Mouse (Mus musculus): ENCODE measurements at regions not wholly inside any gene's neighbourhood (a gene's known extent, or its start where the extent isn't known, plus 50 kb on each side); places are given as distances from the start of the nearest gene placed in this dataset.

DNA sequence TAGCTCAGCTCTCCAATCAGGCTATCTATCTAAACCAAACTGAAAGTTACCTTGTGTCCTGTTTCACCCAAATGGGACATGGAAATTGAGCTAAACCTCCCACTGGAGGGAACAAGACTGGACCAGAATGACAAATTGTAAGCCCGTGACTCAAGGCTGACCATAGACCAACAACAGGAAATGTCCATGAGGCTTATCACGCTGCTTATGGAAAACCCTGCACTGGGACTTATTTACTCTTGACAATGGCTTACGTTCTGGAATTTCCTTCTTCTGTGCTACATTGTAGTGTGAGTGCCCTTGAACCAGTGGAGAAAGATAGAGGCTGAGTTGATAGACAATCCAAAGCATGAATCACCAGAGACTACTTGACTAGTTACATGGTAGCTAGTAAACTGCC is 87.5 kb upstream of the Phactr1 start:
- H3K27me3 ChIP-seq (ENCODE audit: control insufficient read depth, insufficient read depth, low read length), result no peaks in the 10 kb centered on the region
- no peaks in the 10 kb centered on the region for H3K36me3 ChIP-seq (ENCODE audit: control insufficient read depth, insufficient read depth)
- WGBS, result 33% methylated on average over 3 of the region's 3 CpGs
- 0 out of 2 replicates have a peak overlapping the region, but pooled peaks have one; percentile 14 for H3K27ac ChIP-seq (ENCODE audit: low read length)
- no peak overlapping the region for H3K4me3 ChIP-seq (ENCODE audit: low read length)
- no peaks in the 10 kb centered on the region for H3K9me3 ChIP-seq (replicated peaks; ENCODE audit: control insufficient read depth, low read length)
- peak; percentile 69 for ATAC-seq (replicated peaks; ENCODE audit: extremely low read depth, insufficient read depth, low FRiP score)
- H3K4me1 ChIP-seq (ENCODE audit: control insufficient read depth, insufficient read depth, low read length), result 0 out of 2 replicates have a peak, but pooled peaks cover 8% of the 10 kb centered on the region
- H3K4me2 ChIP-seq (ENCODE audit: low read depth, low read length), result no peak overlapping the region
- H3K9ac ChIP-seq (ENCODE audit: low read length), result no peak overlapping the region

- no peak overlapping the region for H3K27ac ChIP-seq (ENCODE audit: low read length)
- H3K4me2 ChIP-seq (ENCODE audit: low read depth, low read length), result no peak overlapping the region
- ATAC-seq (replicated peaks; ENCODE audit: extremely low read depth, insufficient read depth, low FRiP score), result no peak
- no peak overlapping the region for H3K9ac ChIP-seq (ENCODE audit: low read length)
- H3K27me3 ChIP-seq (ENCODE audit: control insufficient read depth, insufficient read depth, low read length), result no peaks in the 10 kb centered on the region
- H3K36me3 ChIP-seq (ENCODE audit: control insufficient read depth, insufficient read depth), result no peaks in the 10 kb centered on the region
- H3K4me1 ChIP-seq (ENCODE audit: control insufficient read depth, insufficient read depth, low read length), result 0 out of 2 replicates have a peak, but pooled peaks cover 8% of the 10 kb centered on the region
- H3K4me3 ChIP-seq (ENCODE audit: low read length), result no peak overlapping the region
- WGBS, result 67% methylated on average over 11 of the region's 11 CpGs
- no peaks in the 10 kb centered on the region for H3K9me3 ChIP-seq (replicated peaks; ENCODE audit: control insufficient read depth, low read length)
Measured at GRCm38 (mm10) chr13:42593488-42594170, 86.8 kb upstream of the Phactr1 start.

- H3K4me2 ChIP-seq (ENCODE audit: low read depth, low read length), result no peak overlapping the region
- no peak overlapping the region for H3K27ac ChIP-seq (ENCODE audit: low read length)
- H3K4me3 ChIP-seq (ENCODE audit: low read length), result no peak overlapping the region
- WGBS, result 67% methylated on average over 3 of the region's 3 CpGs
- ATAC-seq (replicated peaks; ENCODE audit: extremely low read depth, insufficient read depth, low FRiP score), result no peak
- no peak overlapping the region for H3K9ac ChIP-seq (ENCODE audit: low read length)
- no peaks in the 10 kb centered on the region for H3K36me3 ChIP-seq (ENCODE audit: control insufficient read depth, insufficient read depth)
- H3K4me1 ChIP-seq (ENCODE audit: control insufficient read depth, insufficient read depth, low read length), result 0 out of 2 replicates have a peak, but pooled peaks cover 8% of the 10 kb centered on the region
- no peaks in the 10 kb centered on the region for H3K9me3 ChIP-seq (replicated peaks; ENCODE audit: control insufficient read depth, low read length)
- no peaks in the 10 kb centered on the region for H3K27me3 ChIP-seq (ENCODE audit: control insufficient read depth, insufficient read depth, low read length)
Measured at GRCm38 (mm10) chr13:42595180-42595579, 85.2 kb upstream of the Phactr1 start.

DNA sequence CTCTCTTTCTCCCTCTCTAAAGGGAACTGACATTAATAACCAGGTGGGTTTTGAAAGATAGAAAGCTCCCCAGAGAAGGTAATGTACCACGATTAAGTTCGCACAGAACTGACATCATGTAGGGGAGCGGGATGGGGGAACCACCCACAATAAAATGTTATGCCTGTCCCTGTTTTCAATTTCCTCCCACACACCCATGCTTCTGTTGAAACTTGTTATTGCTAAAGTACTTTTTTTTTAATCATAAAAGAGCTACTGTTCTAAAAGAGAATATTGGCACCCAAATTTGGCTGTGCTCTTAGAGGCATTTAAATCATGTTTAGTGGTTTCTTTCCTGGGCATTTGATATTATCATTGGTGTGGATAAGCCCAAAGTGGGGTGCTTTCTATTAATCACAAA is 82.6 kb upstream of the Phactr1 start:
- H3K27ac ChIP-seq (ENCODE audit: low read length), result no peak overlapping the region
- WGBS, result 83% methylated on average over 3 of the region's 3 CpGs

GRCm38 (mm10) chr13:42603308-42603707 is 77.1 kb upstream of the Phactr1 start:
- ATAC-seq (replicated peaks; ENCODE audit: extremely low read depth, insufficient read depth, low FRiP score), result no peak
- H3K4me3 ChIP-seq (ENCODE audit: low read length), result no peak overlapping the region
- no peaks in the 10 kb centered on the region for H3K4me1 ChIP-seq (ENCODE audit: control insufficient read depth, insufficient read depth, low read length)
- no peaks in the 10 kb centered on the region for H3K27me3 ChIP-seq (ENCODE audit: control insufficient read depth, insufficient read depth, low read length)
- WGBS, result 72% methylated on average over 4 of the region's 4 CpGs
- H3K4me2 ChIP-seq (ENCODE audit: low read depth, low read length), result no peak overlapping the region
- H3K36me3 ChIP-seq (ENCODE audit: control insufficient read depth, insufficient read depth), result no peaks in the 10 kb centered on the region
- no peak overlapping the region for H3K27ac ChIP-seq (ENCODE audit: low read length)
- H3K9ac ChIP-seq (ENCODE audit: low read length), result no peak overlapping the region
- 0 out of 2 replicates have a peak, but pooled peaks cover 3% of the 10 kb centered on the region for H3K9me3 ChIP-seq (replicated peaks; ENCODE audit: control insufficient read depth, low read length)

More for the DNA sequence above, 82.6 kb upstream of the Phactr1 start:
- no peak overlapping the region for H3K4me2 ChIP-seq (ENCODE audit: low read depth, low read length)
- H3K9ac ChIP-seq (ENCODE audit: low read length), result no peak overlapping the region
- no peaks in the 10 kb centered on the region for H3K27me3 ChIP-seq (ENCODE audit: control insufficient read depth, insufficient read depth, low read length)
- H3K9me3 ChIP-seq (replicated peaks; ENCODE audit: control insufficient read depth, low read length), result 0 out of 2 replicates have a peak, but pooled peaks cover 3% of the 10 kb centered on the region
- H3K36me3 ChIP-seq (ENCODE audit: control insufficient read depth, insufficient read depth), result no peaks in the 10 kb centered on the region
- ATAC-seq (replicated peaks; ENCODE audit: extremely low read depth, insufficient read depth, low FRiP score), result no peak
- no peak overlapping the region for H3K4me3 ChIP-seq (ENCODE audit: low read length)
- H3K4me1 ChIP-seq (ENCODE audit: control insufficient read depth, insufficient read depth, low read length), result 0 out of 2 replicates have a peak, but pooled peaks cover 7% of the 10 kb centered on the region

GRCm38 (mm10) chr13:42607735-42608134 is 72.7 kb upstream of the Phactr1 start:
- H3K4me2 ChIP-seq (ENCODE audit: low read depth, low read length), result no peak overlapping the region
- no peak overlapping the region for H3K4me3 ChIP-seq (ENCODE audit: low read length)
- H3K36me3 ChIP-seq (ENCODE audit: control insufficient read depth, insufficient read depth), result no peaks in the 10 kb centered on the region
- H3K9me3 ChIP-seq (replicated peaks; ENCODE audit: control insufficient read depth, low read length), result no peaks in the 10 kb centered on the region
- no peak overlapping the region for H3K9ac ChIP-seq (ENCODE audit: low read length)
- ATAC-seq (replicated peaks; ENCODE audit: extremely low read depth, insufficient read depth, low FRiP score), result no peak
- peaks cover 5% of the 10 kb centered on the region; the same call in 1 of the 2 replicates for H3K4me1 ChIP-seq (ENCODE audit: control insufficient read depth, insufficient read depth, low read length)
- no peak overlapping the region for H3K27ac ChIP-seq (ENCODE audit: low read length)
- WGBS, result 44% methylated on average over 10 of the region's 10 CpGs
- H3K27me3 ChIP-seq (ENCODE audit: control insufficient read depth, insufficient read depth, low read length), result no peaks in the 10 kb centered on the region

- no peak for ATAC-seq (replicated peaks; ENCODE audit: extremely low read depth, insufficient read depth, low FRiP score)
- Histone ChIP-seq H3K27me3 (ENCODE audit: control insufficient read depth, insufficient read depth, low read length) (no peaks in the 10 kb centered on the region), H3K4me1 (ENCODE audit: control insufficient read depth, insufficient read depth, low read length) (peaks cover 5% of the 10 kb centered on the region; the same call in 1 of the 2 replicates), H3K36me3 (ENCODE audit: control insufficient read depth, insufficient read depth) (no peaks in the 10 kb centered on the region), H3K9ac (ENCODE audit: low read length) (no peak overlapping the region), H3K4me2 (ENCODE audit: low read depth, low read length) (no peak overlapping the region), H3K27ac (ENCODE audit: low read length) (no peak overlapping the region), H3K9me3 (replicated peaks; ENCODE audit: control insufficient read depth, low read length) (no peaks in the 10 kb centered on the region), H3K4me3 (ENCODE audit: low read length) (no peak overlapping the region)
- 46% methylated on average over 4 of the region's 4 CpGs for WGBS
Measured at GRCm38 (mm10) chr13:42608963-42609362, 71.5 kb upstream of the Phactr1 start.

GRCm38 (mm10) chr13:42613326-42613725 is 67.1 kb upstream of the Phactr1 start:
- H3K27ac ChIP-seq (ENCODE audit: low read length), result no peak overlapping the region
- H3K4me2 ChIP-seq (ENCODE audit: low read depth, low read length), result no peak overlapping the region
- 72% methylated on average over 4 of the region's 4 CpGs for WGBS
- no peaks in the 10 kb centered on the region for H3K36me3 ChIP-seq (ENCODE audit: control insufficient read depth, insufficient read depth)
- no peak for ATAC-seq (replicated peaks; ENCODE audit: extremely low read depth, insufficient read depth, low FRiP score)
- H3K9ac ChIP-seq (ENCODE audit: low read length), result no peak overlapping the region
- no peak overlapping the region for H3K4me3 ChIP-seq (ENCODE audit: low read length)
- H3K9me3 ChIP-seq (replicated peaks; ENCODE audit: control insufficient read depth, low read length), result no peaks in the 10 kb centered on the region
- no peaks in the 10 kb centered on the region for H3K27me3 ChIP-seq (ENCODE audit: control insufficient read depth, insufficient read depth, low read length)
- H3K4me1 ChIP-seq (ENCODE audit: control insufficient read depth, insufficient read depth, low read length), result peaks cover 5% of the 10 kb centered on the region; the same call in 1 of the 2 replicates

GRCm38 (mm10) chr13:42615826-42616225 is 64.6 kb upstream of the Phactr1 start:
- H3K4me2 ChIP-seq (ENCODE audit: low read depth, low read length), result no peak overlapping the region
- H3K9me3 ChIP-seq (replicated peaks; ENCODE audit: control insufficient read depth, low read length), result no peaks in the 10 kb centered on the region
- no peak overlapping the region for H3K9ac ChIP-seq (ENCODE audit: low read length)
- H3K36me3 ChIP-seq (ENCODE audit: control insufficient read depth, insufficient read depth), result no peaks in the 10 kb centered on the region
- H3K27me3 ChIP-seq (ENCODE audit: control insufficient read depth, insufficient read depth, low read length), result no peaks in the 10 kb centered on the region
- no peak for ATAC-seq (replicated peaks; ENCODE audit: extremely low read depth, insufficient read depth, low FRiP score)
- H3K27ac ChIP-seq (ENCODE audit: low read length), result no peak overlapping the region
- 72% methylated on average over 5 of the region's 5 CpGs for WGBS
- no peak overlapping the region for H3K4me3 ChIP-seq (ENCODE audit: low read length)
- H3K4me1 ChIP-seq (ENCODE audit: control insufficient read depth, insufficient read depth, low read length), result no peaks in the 10 kb centered on the region

Measured in heart, embryonic 16.5 days (tissue).